Mouse (Mus musculus) lung, postnatal 25 days (tissue): ENCODE results near the gene Csf3.

Experiments
- DNase-seq: peaks from one replicate; pipeline ENCODE4 v3.0.0; 2022; ENCODE audit warnings: low spot score

Gene Csf3

DNA sequence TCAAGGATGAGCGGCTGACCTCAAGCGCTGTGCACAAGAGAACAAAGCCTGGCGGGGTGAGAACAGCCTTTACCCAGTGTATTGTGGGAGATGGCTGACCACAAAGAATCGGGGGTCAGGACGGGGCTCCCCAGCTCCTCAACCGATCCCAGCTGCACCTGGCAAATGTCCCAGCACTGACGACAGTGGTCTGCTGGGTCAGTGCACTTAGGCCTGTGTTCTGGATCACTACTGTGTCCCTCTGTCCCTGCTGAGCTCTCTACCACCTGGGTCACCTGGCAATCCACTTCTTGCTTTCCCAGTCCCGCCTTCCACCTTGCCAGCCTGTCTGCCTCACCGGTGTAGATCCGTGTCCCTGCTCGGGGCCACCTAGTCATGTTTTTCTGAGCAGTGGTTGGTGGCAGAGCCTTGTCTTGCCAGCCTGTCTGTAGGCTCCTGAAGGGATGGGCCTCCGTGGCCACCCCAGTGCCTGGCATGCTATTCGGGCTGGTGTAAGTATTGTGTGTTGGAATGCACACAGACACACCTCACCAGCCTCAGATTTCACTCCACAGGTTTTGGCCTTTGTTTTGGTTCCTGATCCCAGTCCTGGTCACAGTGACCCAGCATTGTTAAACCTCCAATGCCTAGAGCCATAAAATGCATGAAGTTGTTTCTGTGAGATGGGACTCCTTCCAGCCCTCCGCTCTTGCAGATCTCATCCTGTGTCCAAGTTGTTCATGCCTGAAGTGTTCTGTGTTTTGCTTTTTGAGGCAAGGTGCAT is 4.4 kb upstream of the Csf3 start:
- no peak for DNase-seq

DNA sequence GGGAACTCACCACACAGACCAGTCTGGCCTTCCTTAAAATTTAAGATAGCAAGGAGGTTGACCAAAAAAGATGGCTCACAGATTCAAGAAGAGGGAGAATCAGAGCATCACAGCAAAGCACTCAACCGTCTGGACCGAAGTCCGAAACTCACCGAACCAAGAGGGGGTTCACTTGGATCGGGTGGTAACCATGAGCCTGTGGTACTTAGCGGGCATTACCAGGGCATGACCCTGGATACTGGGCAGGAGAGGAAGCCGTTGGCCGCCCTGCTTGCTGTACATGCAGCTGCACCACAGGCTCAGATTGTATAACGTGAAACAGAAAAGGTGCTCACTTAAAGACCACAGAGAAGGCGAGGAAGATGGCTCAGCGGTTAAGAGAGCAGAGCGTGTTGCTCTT is 3.8 kb upstream of the Csf3 start:
- no peak for DNase-seq

DNA sequence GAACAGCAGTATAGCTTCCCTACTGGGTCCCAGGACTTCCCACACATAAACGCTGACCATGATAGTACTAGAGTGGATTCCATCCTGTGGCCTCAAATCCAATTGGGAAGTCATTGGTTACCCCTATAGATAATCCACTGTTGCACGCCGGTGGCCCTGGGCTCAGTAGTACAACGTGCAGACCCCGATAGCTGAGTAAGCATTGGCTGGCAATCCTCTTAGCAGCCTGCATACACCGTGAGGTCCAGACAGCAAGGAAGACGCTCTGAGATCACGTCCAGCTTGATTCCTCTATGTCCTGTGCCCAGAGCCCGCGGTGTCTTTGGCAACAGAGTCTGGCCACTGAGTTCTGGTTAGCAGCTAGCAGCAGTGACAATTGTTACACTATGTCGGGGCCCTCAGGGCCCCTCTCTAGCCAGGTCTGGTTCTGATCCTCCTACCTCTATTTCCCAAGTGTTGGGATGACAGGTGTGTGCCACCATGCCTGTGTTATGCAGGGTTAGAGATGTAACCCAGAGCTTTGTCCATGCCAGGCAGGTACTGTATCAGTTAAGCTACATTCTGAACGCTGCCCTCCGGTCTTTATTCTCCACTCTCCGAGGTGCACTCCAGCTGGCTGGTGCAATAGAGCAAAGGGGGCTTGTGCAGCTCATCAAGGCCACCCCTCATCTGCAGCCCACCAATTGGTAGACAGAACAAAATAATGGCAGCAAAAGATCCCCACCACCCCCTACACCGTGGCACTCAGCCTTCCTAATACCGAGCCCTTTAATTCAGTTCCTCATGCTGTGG is 2.0 kb upstream of the Csf3 start:
- no peak for DNase-seq

DNA sequence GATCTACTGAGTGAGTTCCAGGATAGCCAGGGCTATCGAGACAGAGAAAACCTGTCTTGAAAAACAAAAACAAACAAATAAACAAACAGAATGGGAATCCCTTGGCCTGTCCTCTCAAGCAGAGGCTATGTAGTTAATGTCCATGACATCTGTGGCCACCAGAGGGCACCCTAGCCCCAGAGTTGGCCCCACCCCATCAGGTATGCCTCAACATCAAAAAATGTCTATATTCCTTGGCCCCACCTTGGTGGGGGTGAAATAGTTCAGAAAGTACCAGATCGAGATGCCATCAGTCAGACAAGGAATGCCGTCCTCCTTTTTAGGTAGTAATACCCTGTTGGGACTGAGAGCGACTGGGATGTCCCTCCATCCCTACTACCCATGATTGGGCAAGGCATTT is 1.2 kb upstream of the Csf3 start:
- peak; percentile 81 for DNase-seq

DNA sequence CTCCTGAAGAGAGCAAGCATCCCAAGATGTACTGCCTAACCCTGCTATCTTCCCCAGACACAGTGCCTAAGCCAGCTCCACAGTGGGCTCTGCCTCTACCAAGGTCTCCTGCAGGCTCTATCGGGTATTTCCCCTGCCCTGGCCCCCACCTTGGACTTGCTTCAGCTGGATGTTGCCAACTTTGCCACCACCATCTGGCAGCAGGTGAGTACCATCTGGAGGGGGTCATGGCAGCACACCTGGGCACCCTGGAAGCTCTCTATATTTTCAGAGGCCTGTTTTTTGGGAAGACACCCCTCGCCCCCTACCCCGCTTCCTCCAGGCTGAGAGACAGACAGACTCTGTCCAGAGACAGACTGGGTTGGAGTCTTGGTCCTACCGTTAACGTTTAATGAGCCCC is 1.3 kb downstream of the Csf3 start:
- no peak for DNase-seq

DNA sequence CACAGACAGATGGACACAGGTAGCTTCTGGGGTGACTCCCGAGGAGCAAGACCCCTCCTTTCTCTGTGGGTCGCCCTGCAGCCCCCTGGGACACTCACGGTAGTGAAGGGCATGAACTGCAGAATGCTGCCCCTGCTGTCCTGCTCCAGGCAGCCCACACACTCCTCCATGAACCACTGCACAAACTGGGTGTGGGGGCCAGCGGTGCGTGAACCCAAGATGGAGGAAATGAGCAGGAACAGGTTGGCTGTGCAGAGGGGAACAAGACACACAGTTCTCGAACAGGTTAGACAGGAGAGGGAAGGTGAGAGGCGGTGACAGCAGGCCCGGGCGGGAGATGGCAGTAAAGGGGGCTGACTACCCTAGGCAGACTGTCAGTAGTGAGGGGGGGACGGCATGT is 4.0 kb downstream of the Csf3 start:
- no peak for DNase-seq

DNA sequence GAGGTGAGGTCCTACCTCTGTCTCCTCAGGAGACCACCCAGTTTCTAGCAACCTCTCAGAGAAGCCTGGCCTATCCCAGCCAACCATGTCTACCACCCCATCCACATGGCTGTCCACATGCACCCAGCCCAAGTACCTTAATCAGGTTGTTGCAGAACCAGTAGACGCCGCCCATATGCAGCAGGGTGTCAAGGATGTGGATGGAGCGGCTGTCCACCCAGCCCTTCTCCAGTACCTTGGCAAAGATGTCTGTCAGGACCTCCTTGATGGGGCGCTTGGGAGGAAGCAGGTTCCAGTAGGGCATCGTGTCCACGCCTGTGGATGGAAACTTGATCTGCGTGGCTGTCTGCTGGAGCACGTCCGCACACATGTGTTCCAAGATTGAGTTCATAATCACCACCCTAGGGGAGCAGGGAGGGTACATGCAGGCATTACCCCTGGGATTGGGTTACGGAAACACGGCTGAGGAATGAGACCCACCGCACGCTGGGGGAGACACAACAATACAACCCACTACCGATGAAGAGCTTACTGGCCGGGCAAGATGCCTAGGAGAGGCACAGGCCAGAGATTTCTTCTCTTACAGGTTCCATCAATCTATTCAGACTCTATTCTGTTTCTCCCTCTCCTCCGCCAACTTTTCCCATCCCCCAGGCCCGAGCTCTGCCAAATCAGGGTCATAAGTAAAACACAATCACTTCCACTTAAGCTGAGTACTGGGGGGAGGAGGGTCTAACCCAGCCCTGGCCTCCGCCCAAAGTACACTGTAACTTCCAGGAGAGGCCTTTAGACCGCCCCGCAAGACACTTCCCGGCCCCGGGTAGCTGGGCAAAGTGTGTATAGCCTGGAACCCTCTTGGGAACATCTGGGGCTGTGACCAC is 6.6 kb downstream of the Csf3 start:
- DNase-seq: peak; percentile 73

DNA sequence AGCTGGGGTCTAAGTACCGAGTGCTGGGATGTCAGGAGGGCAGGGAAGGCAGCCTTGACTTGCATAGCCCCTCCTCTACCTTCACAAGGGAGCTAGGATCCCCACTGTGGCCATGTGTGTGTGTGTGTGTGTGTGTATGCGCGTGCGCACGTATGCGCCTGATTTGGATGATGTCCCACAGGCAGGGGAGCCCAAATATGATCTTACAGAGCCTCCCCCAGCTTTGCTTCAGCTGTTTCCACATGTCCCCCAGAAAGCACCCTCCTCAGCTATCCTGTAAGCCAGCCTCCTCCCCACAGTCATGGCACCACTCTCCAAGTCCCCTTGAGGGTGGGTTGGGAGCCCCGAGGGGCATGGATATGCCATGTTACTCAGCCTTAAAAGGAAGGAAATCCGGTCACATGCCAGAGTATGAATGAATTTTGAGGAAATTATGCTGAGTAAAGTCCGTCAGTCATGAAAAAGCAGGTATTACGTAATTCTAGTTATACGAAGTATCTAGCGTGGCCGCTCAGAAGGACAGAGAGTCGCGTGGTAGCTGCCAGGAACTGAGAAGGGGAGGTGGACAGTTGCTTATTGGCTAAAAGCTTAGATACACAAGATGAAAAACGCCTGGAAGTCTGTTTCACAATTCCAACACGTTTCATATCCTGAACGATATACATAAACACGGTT is 7.4 kb downstream of the Csf3 start:
- DNase-seq: peak; percentile 74

DNA sequence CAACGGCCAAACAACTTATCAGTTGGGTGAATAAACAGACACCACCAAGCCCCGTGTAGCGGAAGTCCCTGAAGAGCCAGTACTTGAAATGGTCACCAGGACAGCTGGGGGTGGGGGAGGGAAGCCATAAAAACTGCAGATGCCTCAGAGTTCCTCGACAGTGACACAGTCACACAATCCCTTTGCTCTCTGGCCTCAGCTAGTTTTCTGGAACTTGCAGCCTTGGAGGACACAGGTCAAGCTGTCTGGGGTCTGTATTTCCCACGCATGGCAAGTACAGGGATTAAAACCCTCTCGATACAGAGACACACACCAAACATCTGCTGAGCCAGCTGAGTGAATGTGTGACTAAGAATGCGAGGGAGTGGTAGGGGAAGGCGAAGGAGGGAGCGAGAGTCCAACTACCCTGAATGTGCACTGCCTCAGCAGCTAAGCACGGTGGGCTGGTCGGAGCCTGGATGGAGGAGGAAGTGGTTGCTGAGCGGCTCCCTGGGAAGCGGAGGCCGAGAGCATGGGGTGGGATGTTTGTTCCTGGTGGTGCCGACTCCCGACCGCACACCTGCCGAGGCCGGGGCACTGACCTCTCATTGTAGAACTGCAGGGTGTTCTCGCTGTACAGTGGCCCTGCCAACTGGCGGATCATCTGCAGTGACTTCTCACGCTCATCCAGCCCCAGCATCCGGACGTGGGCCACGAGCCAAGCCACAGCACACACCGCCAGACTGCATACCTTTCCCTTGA is 8.1 kb downstream of the Csf3 start:
- peak; percentile 21 for DNase-seq

DNA sequence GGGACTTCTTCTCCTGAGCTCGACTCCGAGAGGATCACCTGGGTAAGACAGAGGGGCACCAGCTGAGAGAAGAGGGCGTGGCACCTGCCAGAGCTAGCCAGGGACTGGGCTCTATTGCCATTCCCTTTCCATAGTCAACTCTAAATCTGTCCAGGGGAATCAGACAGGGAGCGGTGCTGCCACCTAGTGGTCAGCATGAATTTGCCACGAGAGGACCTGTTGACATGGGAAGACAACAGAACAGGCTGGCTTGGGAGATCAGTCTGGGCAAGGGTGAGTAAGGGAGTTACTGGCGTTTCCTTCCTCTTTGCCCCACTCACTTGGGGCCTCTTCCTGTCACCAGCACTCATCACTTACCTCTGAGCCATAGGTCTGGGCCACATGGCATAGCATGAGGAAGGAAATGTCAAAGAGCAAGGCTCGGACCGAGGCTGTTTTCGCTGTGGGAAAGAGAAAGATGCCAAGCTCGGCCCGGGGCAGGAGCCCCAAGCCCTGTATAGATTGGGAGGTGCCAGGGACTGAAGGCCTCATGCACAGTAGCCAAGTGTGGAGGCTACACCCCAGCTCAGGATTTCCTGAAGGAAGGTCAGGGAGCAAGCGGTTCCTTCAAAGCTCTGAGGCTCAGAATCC is 9.5 kb downstream of the Csf3 start:
- DNase-seq: peak; percentile 87

DNA sequence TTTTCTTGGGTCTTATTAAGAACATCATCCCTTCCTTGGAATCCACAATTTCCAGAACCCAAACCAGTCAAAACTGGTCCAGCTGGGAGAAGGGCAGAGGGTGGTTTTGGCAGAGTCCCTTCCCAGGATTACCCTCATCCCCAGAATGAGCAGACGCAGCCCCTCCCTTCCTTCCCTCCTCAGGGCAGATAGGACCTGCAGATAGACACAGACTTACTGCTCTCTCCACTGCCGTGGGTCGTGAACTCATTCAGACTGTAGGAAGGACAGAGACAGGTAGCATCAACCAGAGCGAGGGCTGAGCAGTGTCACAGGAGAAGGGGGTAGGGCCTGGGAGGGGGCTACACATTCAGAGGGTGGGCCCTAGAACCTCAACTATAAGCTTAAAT is 10.0 kb downstream of the Csf3 start:
- DNase-seq: no peak

DNA sequence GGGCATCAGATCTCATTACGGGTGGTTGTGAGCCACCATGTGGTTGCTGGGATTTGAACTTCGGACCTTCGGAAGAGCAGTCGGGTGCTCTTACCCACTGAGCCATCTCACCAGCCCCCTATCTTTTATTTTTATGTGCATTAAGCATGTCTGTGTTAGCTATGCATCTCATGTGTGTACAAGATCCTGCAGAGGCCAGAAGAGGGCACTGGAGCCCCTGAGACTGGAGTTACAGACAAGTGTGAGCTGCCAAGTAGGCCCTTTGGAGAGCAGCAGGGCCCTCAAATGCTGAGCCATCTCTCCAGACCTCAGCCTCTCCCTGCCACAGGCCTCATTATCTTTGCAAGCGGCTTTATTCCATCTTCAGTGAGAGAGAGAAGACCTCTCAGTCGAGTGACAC is 10.9 kb downstream of the Csf3 start:
- peak; percentile 35 for DNase-seq

DNA sequence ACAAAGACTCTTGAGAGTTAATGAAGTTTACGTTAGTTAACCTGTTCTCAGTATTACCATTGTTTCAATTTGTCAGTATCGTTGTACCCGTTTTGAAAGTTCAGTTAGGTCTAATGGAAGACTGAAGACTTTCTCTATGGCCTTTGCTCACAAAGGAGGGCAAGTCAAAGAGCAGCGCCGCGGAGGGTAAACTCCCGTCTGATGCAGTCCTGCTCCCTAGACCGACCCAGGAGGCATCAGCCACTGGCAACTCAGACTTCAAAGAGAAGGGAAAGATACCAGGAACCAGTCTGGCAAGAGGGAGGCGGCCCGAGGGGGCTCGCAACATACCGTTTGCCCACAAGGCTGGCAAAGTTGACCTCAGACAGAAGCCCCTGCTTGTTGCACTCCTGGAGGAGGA is 12.6 kb downstream of the Csf3 start:
- DNase-seq: no peak

DNA sequence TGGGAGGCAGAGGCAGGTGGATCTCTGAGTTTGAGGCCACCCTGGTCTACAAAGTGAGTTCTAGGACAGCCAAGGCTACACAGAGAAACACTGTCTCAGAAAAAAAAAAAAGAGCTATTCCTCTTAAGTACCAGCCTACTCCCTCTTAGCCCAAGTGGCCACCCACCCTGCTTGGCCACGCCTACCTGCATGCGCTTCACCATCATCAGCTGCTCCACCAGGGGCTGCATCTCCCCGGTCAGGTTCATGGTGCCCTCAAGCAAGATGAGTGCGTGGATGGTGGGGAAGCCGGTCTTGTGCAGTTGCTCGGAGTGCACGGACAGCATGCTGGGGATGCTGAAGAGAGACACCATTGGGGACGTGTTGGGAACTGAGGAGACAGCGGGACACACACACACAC is 14.9 kb downstream of the Csf3 start:
- DNase-seq: no peak

DNA sequence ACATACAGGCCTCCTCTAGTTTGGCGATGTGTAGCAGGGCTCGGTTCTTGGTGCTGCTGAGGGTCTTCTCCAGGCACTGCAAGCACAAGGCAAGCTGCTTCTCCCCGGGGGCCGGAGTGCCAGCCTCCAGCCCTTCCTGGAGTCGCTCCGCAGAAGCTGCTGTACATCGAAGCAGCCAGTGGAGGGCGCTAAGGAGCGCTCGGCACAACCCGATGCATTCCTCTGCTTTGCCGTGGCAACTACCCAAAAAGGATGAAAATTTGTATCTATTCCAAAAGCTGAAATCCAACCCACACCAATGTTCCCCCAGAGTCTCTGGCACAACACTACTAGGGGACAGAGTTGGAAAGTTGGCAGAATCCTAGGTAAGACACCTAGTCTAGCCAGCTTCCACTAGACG is 16.8 kb downstream of the Csf3 start:
- peak; percentile 71 for DNase-seq

DNA sequence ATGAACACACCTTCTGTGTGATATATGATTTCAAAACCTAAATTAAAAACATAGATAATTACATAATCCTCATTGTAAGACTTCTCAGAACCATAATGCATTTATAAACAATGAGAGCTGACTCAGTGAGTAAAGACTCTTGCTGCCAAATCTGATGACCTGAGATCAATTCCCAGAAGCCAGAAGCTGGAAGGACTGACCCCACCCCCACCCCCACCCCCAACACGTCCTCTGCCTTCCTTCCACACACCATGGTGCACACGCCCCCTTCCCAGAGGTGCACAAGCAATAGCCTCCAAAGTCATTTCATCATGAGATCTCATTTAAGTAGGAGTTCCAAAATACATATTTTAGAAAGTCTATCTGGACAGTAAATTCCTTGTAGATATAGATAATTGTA is 19.7 kb downstream of the Csf3 start:
- DNase-seq: no peak

DNA sequence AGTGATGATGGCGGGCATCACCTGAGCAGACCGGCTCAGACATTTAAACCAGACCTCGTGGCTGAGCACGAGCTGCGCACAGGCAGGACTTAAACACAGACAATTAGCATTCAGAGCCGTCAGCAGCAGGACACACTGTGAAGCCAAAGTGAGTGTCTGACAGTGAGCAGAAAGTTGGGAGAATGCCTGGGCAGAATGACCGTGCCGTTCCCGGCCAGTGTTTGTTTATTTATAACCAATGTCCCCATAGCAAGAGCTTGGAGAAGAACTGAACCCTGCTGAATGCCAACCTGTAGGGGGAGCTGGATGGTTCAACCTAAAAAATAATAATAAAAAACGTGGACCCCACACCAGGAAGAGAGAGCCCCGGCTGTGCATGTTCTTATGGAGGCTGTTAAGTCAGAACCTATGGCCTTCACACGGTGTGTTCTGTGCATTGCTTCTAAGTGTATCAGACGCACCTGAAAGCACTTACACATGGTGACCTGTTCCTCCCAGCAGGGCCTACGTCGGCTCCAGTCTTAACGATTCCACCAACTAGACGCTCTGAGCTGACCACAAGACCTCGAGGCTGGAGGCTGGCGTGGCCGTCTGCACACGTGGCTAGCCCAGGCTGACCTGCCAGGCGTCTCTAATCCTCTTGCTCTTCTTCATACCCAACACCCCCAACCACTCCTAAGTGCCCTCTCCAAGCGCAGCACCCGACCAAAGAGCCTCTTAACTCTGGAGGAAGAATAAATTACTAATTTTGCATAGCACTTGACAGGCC is 20.6 kb downstream of the Csf3 start:
- peak; percentile 91 for DNase-seq

DNA sequence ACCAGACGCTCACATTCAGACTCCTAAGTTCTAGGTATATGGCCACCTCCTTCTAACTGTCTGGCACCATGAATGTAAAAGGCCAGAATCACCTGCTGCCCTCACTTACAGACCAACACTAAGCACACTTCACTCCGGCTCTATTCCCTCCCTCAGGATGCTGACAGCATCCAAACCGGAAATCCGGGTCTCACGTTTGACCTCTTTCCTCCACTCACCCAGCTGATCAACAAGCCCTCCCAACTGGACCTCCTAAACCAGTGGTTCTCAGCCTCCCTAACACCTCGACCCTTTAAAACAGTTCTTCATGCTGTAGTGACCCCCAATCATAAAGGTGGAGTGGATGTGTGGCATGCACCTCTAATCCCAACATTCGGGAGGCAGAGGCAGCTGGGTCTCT is 22.0 kb downstream of the Csf3 start:
- DNase-seq: no peak

DNA sequence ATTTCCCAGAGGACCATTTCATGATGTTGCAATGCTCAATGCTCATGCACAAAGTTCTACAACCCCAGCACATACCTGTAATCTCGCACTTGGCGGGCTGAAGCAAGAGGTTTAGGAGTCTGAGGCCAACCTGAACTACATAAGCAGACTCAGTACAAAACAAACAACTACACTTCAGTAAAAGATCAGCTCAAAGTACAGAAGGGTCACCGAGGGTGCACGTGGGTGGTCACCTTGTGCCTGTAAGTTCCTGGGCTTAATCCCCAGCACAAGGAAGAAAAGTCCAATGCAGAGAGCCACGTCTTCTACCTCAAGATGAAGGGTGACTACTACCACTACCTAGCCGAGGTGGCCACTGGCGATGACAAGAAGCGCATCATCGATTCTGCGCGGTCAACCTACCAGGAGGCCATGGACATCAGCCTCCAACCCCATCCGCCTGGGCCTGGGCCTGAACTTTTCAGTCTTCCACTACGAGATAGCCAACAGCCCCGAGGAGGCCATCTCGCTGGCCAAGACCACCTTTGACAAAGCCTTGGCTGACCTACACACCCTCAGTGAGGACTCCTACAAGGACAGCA is 25.0 kb downstream of the Csf3 start:
- no peak for DNase-seq

DNA sequence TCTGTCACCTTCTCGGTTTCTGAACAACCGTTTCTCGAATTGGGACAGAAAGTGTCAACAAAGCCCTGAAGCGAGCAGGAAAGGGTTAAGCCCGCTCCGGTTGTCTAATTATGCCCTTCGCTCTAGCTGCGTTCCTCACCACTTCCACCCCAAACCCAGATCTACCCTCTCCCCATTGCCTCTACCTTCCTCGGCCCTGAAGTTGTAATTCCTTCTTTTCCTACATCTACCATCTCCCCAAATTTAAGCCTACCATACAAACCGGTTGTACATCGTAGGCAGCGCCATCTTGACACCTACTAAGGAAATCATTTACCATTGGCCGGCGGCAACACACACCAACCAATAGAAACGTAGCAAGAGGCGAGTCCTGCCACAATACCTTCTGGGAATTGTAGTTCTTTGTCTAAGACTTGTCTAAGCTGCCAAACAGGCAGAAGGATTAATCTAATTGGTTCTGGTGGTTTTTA is 28.1 kb downstream of the Csf3 start, which contains the start of gene Med24:
TSS of gene Med24 (minus strand) at position 317 of the 470 bp plus-strand sequence.
- peak; percentile 94 for DNase-seq
